Mouse (Mus musculus) kidney, embryonic 14.5 days (tissue): ENCODE measurements around the gene Atp5j. TPM values are rescaled to one million over a fixed set of nuclear protein-coding genes. Genes with fewer than 3 reads are reported as not detected.

Experiments used
- ATAC-seq: fragments of 200-750 bp; cut with Nextera tagmentation; 2 replicates; pipeline ENCODE4 v1.8.0; 2017; ENCODE audit warnings: moderate number of reproducible peaks, mild to moderate bottlenecking, moderate TSS enrichment, moderate library complexity; ENCODE audit not compliant: low FRiP score, low TSS enrichment
- H3K27ac ChIP-seq: fragments of 300-500 bp; sonication (generic); 2 replicates; pipeline ENCODE4 v1.5.1; 2014; ENCODE audit warnings: low read depth, mild to moderate bottlenecking, low read length, moderate library complexity, mixed read lengths
- H3K27me3 ChIP-seq: fragments of 300-500 bp; sonication (generic); 2 replicates; pipeline ENCODE4 v1.6.1; 2014; ENCODE audit warnings: mild to moderate bottlenecking, low read length; ENCODE audit not compliant: control insufficient read depth, insufficient read depth
- H3K36me3 ChIP-seq: fragments of 300-500 bp; sonication (generic); 2 replicates; pipeline ENCODE4 v1.6.1; 2014; ENCODE audit warnings: low read length, mixed read lengths; ENCODE audit not compliant: control insufficient read depth, insufficient read depth
- H3K4me1 ChIP-seq: fragments of 300-500 bp; sonication (generic); 2 replicates; pipeline ENCODE4 v1.6.1; 2014; ENCODE audit warnings: low read length, mixed read lengths; ENCODE audit not compliant: control insufficient read depth, insufficient read depth
- H3K4me2 ChIP-seq: fragments of 300-500 bp; sonication (generic); replicated peaks from 2 replicates; pipeline ENCODE4 v1.6.1; 2014; ENCODE audit warnings: low read depth, mild to moderate bottlenecking, low read length
- H3K4me3 ChIP-seq: fragments of 300-500 bp; sonication (generic); 2 replicates; pipeline ENCODE4 v1.5.1; 2014; ENCODE audit warnings: mild to moderate bottlenecking, low read length
- H3K9ac ChIP-seq: fragments of 300-500 bp; sonication (generic); 2 replicates; pipeline ENCODE4 v1.6.1; 2014; ENCODE audit warnings: low read depth, mild to moderate bottlenecking, low read length, moderate library complexity
- H3K9me3 ChIP-seq: fragments of 300-500 bp; sonication (generic); 2 replicates; pipeline ENCODE4 v1.6.1; 2016; ENCODE audit warnings: low read length; ENCODE audit not compliant: control insufficient read depth
- WGBS: fragments of 180-500 bp; shearing (Covaris S2); extraction: QIAGEN DNeasy Blood & Tissue Kit; methylation state at CpG from one replicate; pipeline ENCODE4 v1.1.7; 2014; 5-methylcytosine and 5-hydroxymethylcytosine counted together
- polyA plus RNA-seq: library from polyadenylated mRNA; unstranded; fragments of >200 nt; fragmentation: Nextera tagmentation; extraction: Ambion mirVana; gene quantifications from 2 replicates; pipeline ENCODE4 v1.2.1, GENCODE M21; 2014

The Atp5j gene
- polyA plus RNA-seq, 1 experiment from 2014 or later: 989 TPM

- Histone ChIP-seq H3K9ac (no peak overlapping the region), H3K4me1 (no peaks in the 10 kb centered on the region), H3K27ac (no peak overlapping the region), H3K36me3 (peaks cover 65% of the 10 kb centered on the region), H3K4me2 (no peak overlapping the region), H3K9me3 (no peaks in the 10 kb centered on the region), H3K27me3 (no peaks in the 10 kb centered on the region), H3K4me3 (no peak overlapping the region)
- no peak for ATAC-seq
- WGBS: 85% methylated on average over 6 of the region's 6 CpGs
Observed at GRCm38 (mm10) chr16:84825009-84825408, 10.4 kb downstream of the Atp5j start.

GRCm38 (mm10) chr16:84817423-84817822 is 18.0 kb downstream of the Atp5j start:
- H3K9ac ChIP-seq: no peak overlapping the region
- H3K27ac ChIP-seq: no peak overlapping the region
- H3K4me2 ChIP-seq: no peak overlapping the region
- peaks cover 3% of the 10 kb centered on the region; the same call in 1 of the 2 replicates for H3K36me3 ChIP-seq
- H3K4me1 ChIP-seq: no peaks in the 10 kb centered on the region
- H3K27me3 ChIP-seq: no peaks in the 10 kb centered on the region
- no peak overlapping the region for H3K4me3 ChIP-seq
- WGBS: 37% methylated on average over 7 of the region's 7 CpGs
- ATAC-seq: 0 out of 2 replicates have a peak, but pooled peaks have one; percentile 64
- H3K9me3 ChIP-seq: no peaks in the 10 kb centered on the region

DNA sequence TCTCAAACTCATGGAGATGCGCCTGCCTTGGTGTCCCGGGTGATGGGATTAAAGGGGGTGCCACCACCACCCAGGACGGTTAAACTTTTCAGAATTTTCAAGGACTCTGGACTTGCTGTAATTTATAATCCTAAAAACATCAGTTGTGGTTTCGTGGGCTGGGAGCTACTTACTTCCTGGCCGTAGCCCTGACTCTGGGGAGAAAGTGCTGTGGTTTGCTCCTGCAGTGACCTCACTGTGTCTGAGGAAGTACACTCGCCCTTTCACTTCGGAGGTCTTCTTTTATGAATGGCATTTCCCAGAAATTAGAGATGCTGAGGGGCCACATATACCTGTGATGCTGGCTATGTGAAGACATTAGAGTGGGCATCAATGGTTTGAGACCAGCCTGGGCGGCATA is 20.9 kb downstream of the Atp5j start:
- H3K36me3 ChIP-seq: no peaks in the 10 kb centered on the region
- 71% methylated on average over 8 of the region's 8 CpGs for WGBS
- no peak overlapping the region for H3K4me3 ChIP-seq
- no peak overlapping the region for H3K9ac ChIP-seq
- H3K27ac ChIP-seq: no peak overlapping the region
- H3K4me2 ChIP-seq: no peak overlapping the region
- no peaks in the 10 kb centered on the region for H3K4me1 ChIP-seq
- H3K27me3 ChIP-seq: no peaks in the 10 kb centered on the region
- no peaks in the 10 kb centered on the region for H3K9me3 ChIP-seq
- ATAC-seq: no peak

DNA sequence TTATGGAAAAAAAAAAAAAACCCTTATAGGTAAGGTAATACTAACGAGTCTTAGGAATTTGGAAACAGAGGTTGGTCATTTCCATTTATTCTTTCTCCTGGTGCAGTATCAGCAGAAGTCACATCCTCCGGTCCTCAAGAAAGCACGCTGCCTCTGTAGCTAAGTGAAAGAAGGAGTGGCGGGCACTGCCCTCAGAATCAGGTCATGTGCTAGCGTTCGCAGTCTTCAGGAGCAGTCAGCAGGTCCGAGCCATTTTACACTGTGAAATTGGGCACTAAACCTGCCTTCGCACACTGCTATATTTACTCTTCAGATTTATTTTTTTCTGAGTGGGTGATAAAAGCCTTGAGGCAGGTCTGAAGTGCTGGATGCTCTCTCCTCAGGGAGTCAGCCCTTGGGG is 21.6 kb downstream of the Atp5j start:
- Histone ChIP-seq H3K27me3 (no peaks in the 10 kb centered on the region), H3K27ac (no peak overlapping the region), H3K4me3 (no peak overlapping the region), H3K36me3 (no peaks in the 10 kb centered on the region), H3K9me3 (no peaks in the 10 kb centered on the region), H3K4me2 (no peak overlapping the region), H3K9ac (no peak overlapping the region), H3K4me1 (no peaks in the 10 kb centered on the region)
- no peak for ATAC-seq
- 81% methylated on average over 8 of the region's 8 CpGs for WGBS

- 70% methylated on average over 1 of the region's 1 CpGs for WGBS
- no peaks in the 10 kb centered on the region for H3K4me1 ChIP-seq
Observed at GRCm38 (mm10) chr16:84810254-84810653, 25.2 kb downstream of the Atp5j start.

GRCm38 (mm10) chr16:84807874-84808273 is 27.6 kb downstream of the Atp5j start:
- no peaks in the 10 kb centered on the region for H3K4me1 ChIP-seq
- no peaks in the 10 kb centered on the region for H3K27me3 ChIP-seq
- no peak overlapping the region for H3K4me3 ChIP-seq
- no peak overlapping the region for H3K4me2 ChIP-seq
- H3K9ac ChIP-seq: no peak overlapping the region
- H3K36me3 ChIP-seq: no peaks in the 10 kb centered on the region
- ATAC-seq: no peak
- 95% methylated on average over 7 of the region's 7 CpGs for WGBS
- no peak overlapping the region for H3K27ac ChIP-seq
- H3K9me3 ChIP-seq: no peaks in the 10 kb centered on the region

More at GRCm38 (mm10) chr16:84810254-84810653, 25.2 kb downstream of the Atp5j start:
- Histone ChIP-seq H3K4me2 (no peak overlapping the region), H3K27ac (no peak overlapping the region), H3K36me3 (no peaks in the 10 kb centered on the region), H3K4me3 (no peak overlapping the region), H3K9ac (no peak overlapping the region), H3K9me3 (no peaks in the 10 kb centered on the region), H3K27me3 (no peaks in the 10 kb centered on the region)
- ATAC-seq: no peak

DNA sequence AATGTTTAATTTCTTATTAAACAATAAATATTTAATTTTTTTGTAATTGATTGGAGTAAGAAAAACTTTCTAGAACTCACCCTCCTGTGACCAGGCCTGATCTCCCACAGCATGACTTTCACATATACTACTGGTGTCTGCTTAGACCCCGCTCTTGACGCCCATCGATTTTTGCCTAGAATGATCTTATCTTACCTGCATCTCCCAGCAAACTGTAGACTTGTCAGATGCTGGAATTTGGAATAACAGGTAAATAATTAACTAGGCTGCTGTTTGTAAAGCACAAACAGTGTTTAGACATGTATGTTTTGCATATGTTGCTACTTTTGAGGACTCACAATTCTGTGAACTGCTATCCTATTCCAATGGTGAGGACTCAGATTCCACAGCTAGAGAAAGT is 29.2 kb downstream of the Atp5j start:
- Histone ChIP-seq H3K4me3 (no peak overlapping the region), H3K27me3 (no peaks in the 10 kb centered on the region), H3K9me3 (no peaks in the 10 kb centered on the region), H3K9ac (no peak overlapping the region), H3K27ac (no peak overlapping the region), H3K4me2 (no peak overlapping the region), H3K4me1 (0 out of 2 replicates have a peak, but pooled peaks cover 6% of the 10 kb centered on the region), H3K36me3 (no peaks in the 10 kb centered on the region)
- no peak for ATAC-seq
- WGBS: 92% methylated on average over 3 of the region's 3 CpGs

DNA sequence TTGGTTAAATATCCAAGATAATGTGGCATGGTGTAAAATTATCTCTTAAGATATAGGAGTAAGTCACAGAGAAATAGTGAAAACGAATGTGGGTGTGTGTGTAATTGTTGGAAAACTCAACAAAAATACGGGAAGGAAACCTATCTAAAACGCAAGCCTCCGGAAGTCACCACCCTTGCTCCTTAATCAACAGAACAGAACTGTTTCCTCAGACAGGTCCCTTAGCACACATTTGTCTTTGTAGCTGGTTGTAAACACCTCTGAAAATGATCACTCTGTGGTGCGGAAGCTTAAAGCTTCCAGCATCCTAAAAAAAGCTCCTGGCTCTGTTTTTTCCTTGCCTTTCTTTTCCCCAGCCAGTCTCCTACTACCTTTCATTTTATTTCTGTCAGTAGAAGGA is 30.6 kb downstream of the Atp5j start:
- Histone ChIP-seq H3K9me3 (no peaks in the 10 kb centered on the region), H3K27ac (no peak overlapping the region), H3K27me3 (no peaks in the 10 kb centered on the region), H3K9ac (no peak overlapping the region), H3K4me3 (no peak overlapping the region), H3K36me3 (no peaks in the 10 kb centered on the region), H3K4me2 (no peak overlapping the region), H3K4me1 (0 out of 2 replicates have a peak, but pooled peaks cover 6% of the 10 kb centered on the region)
- WGBS: 53% methylated on average over 5 of the region's 5 CpGs
- no peak for ATAC-seq

- ATAC-seq: 0 out of 2 replicates have a peak, but pooled peaks have one; percentile 52
- H3K27me3 ChIP-seq: no peaks in the 10 kb centered on the region
- H3K36me3 ChIP-seq: no peaks in the 10 kb centered on the region
- 39% methylated on average over 6 of the region's 6 CpGs for WGBS
- H3K4me1 ChIP-seq: 0 out of 2 replicates have a peak, but pooled peaks cover 6% of the 10 kb centered on the region
- no peak overlapping the region for H3K9ac ChIP-seq
- H3K4me2 ChIP-seq: no peak overlapping the region
- H3K27ac ChIP-seq: no peak overlapping the region
- no peaks in the 10 kb centered on the region for H3K9me3 ChIP-seq
- H3K4me3 ChIP-seq: no peak overlapping the region
Observed at GRCm38 (mm10) chr16:84802217-84802616, 33.2 kb downstream of the Atp5j start.
